In the genomic region with DNA sequence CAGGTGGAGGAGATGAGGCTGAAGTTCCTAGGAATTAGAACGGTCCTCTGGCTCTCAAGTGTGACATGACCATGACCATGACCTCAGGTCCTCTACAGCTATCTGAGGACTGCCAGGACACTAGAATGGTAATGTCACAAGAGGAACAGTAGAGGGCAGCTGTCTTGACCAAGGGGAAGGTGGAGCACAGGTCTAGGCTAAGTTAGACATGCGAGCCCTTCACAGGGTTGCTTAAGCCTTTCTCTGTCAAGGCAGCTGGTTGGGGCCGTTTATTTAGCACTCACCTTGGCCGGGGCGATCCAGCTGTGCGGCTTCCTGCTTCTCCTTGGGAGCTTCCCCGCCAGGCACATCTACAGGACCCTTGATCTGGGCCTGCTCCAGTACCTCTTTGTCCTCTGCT, we compare ENCODE assay signal across 11 mouse cellular contexts. TPM values are rescaled to one million over a fixed set of nuclear protein-coding genes. Genes with fewer than 3 reads are reported as not detected.
DNase-seq lines count a peak whose midpoint lies in the region; ATAC-seq and TF ChIP-seq lines count a peak whose summit lies in the region.
"Had no signal": no experiment of that assay in that cellular context is flagged by ENCODE, and none has a peak within 500 bp of the region (broad histone marks: within the 10 kb centered on the region; RNA-seq: fewer than 3 reads in every experiment).

No protein-coding gene starts in this region.

- H3K27ac ChIP-seq in gastrocnemius, adult 2 months: peak overlapping the region; percentile 21; the same call in 1 of the 2 replicates
- H3K27ac ChIP-seq in neural tube, embryonic 13.5 days (replicated peaks): 0 out of 2 replicates have a peak overlapping the region, but pooled peaks have one; percentile 13
- H3K27ac ChIP-seq in hindbrain, postnatal 0 days: no peak overlapping the region
- H3K27ac ChIP-seq in stomach, postnatal 0 days (replicated peaks): no peak overlapping the region
- H3K27ac ChIP-seq: heart, adult 2 months had no signal

- H3K4me2 ChIP-seq in neural tube, embryonic 13.5 days: no peak overlapping the region
- no peak overlapping the region for H3K4me2 ChIP-seq in hindbrain, postnatal 0 days (ENCODE audit: low read depth, low read length)
- H3K4me2 ChIP-seq in stomach, postnatal 0 days (replicated peaks; ENCODE audit: low read depth): no peak overlapping the region
- H3K4me2 ChIP-seq: embryonic facial prominence, embryonic 13.5 days had no signal

- intact Hi-C loops in gastrocnemius, adult 2 months (cut with DNase I): loop anchor here (1.0 to 5.0 kb wide), 2 partner anchors 152 to 197 kb away; no protein-coding TSS in a partner anchor

- no peak overlapping the region for H3K4me3 ChIP-seq in gastrocnemius, adult 2 months
- no peak overlapping the region for H3K4me3 ChIP-seq in neural tube, embryonic 13.5 days
- H3K4me3 ChIP-seq in hindbrain, postnatal 0 days (ENCODE audit: low read length): no peak overlapping the region
- H3K4me3 ChIP-seq in stomach, postnatal 0 days (ENCODE audit: low read depth, low read length): no peak overlapping the region
- H3K4me3 ChIP-seq: embryonic facial prominence, embryonic 13.5 days; heart, adult 2 months had no signal

- WGBS in neural tube, embryonic 13.5 days: 74% methylated on average over 7 of the region's 7 CpGs
- WGBS in hindbrain, postnatal 0 days: 71% methylated on average over 7 of the region's 7 CpGs
- 67% methylated on average over 7 of the region's 7 CpGs for WGBS in stomach, postnatal 0 days

- H3K36me3 ChIP-seq in neural tube, embryonic 13.5 days: peaks cover 56% of the 10 kb centered on the region
- H3K36me3 ChIP-seq in hindbrain, postnatal 0 days (ENCODE audit: insufficient read depth, low read length): peaks cover 9% of the 10 kb centered on the region
- H3K36me3 ChIP-seq in stomach, postnatal 0 days (ENCODE audit: control insufficient read depth, insufficient read depth, low read length): peaks cover 12% of the 10 kb centered on the region

- peaks cover 15% of the 10 kb centered on the region for H3K4me1 ChIP-seq in neural tube, embryonic 13.5 days (replicated peaks)
- H3K4me1 ChIP-seq in hindbrain, postnatal 0 days (ENCODE audit: insufficient read depth, low read length): no peaks in the 10 kb centered on the region
- H3K4me1 ChIP-seq in stomach, postnatal 0 days (replicated peaks; ENCODE audit: control insufficient read depth, insufficient read depth): no peaks in the 10 kb centered on the region

- no peak for TF ChIP-seq EP300 in stomach, postnatal 0 days (optimal IDR thresholded peaks at IDR 0.05)

- H3K9ac ChIP-seq in neural tube, embryonic 13.5 days: 0 out of 2 replicates have a peak overlapping the region, but pooled peaks have one; percentile 17
- H3K9ac ChIP-seq in hindbrain, postnatal 0 days (replicated peaks; ENCODE audit: low read length): no peak overlapping the region
- no peak overlapping the region for H3K9ac ChIP-seq in stomach, postnatal 0 days (ENCODE audit: low read length)
- H3K9ac ChIP-seq: embryonic facial prominence, embryonic 13.5 days had no signal

- H3K27me3 ChIP-seq in neural tube, embryonic 13.5 days: no peaks in the 10 kb centered on the region
- no peaks in the 10 kb centered on the region for H3K27me3 ChIP-seq in hindbrain, postnatal 0 days (ENCODE audit: insufficient read depth, low read length)
- H3K27me3 ChIP-seq in stomach, postnatal 0 days (ENCODE audit: control insufficient read depth, insufficient read depth, low read length): no peaks in the 10 kb centered on the region
- H3K27me3 ChIP-seq: embryonic facial prominence, embryonic 13.5 days had no signal

- TF ChIP-seq CTCF in gastrocnemius, adult 2 months (IDR thresholded peaks at IDR 0.05): peak; percentile 21; the same call in 1 of the 2 replicates
- peak; percentile 41 for TF ChIP-seq CTCF in hindbrain, postnatal 0 days (IDR thresholded peaks at IDR 0.05; ENCODE audit: low read depth)
- TF ChIP-seq CTCF in stomach, postnatal 0 days (IDR thresholded peaks at IDR 0.05; ENCODE audit: low read depth): peak; percentile 59

- no peaks in the 10 kb centered on the region for H3K9me3 ChIP-seq in neural tube, embryonic 13.5 days
- no peaks in the 10 kb centered on the region for H3K9me3 ChIP-seq in hindbrain, postnatal 0 days (ENCODE audit: low read length)
- H3K9me3 ChIP-seq in stomach, postnatal 0 days (ENCODE audit: control insufficient read depth, low read length): no peaks in the 10 kb centered on the region
- H3K9me3 ChIP-seq: embryonic facial prominence, embryonic 13.5 days had no signal

- ATAC-seq in neural tube, embryonic 13.5 days (ENCODE audit: low read depth): 0 out of 2 replicates have a peak, but pooled peaks have one; percentile 9
- no peak; the same call in 1 of the 2 replicates for ATAC-seq in hindbrain, postnatal 0 days
- 0 out of 2 replicates have a peak, but pooled peaks have one; percentile 2 for ATAC-seq in stomach, postnatal 0 days (ENCODE audit: low FRiP score, low TSS enrichment)

- DNase-seq in gastrocnemius, adult 2 months: no peak
- no peak for DNase-seq in gastrocnemius, adult 18-20 months (ENCODE audit: low spot score)
- no peak for DNase-seq in neural tube, embryonic 10.5 days (ENCODE audit: extremely low spot score, low spot score)
- no peak for DNase-seq in hindbrain, postnatal 0 days (ENCODE audit: low spot score)
- no peak for DNase-seq in stomach, postnatal 0 days (ENCODE audit: low spot score)
- DNase-seq in ovary, postnatal 36 days (ENCODE audit: low spot score): no peak
- no peak for DNase-seq in kidney, adult 9 months
- DNase-seq: right cerebral cortex, adult 18-20 months had no signal

RNA-seq across cellular contexts. Expression of a gene that starts 11.8 kb away (rescaled TPM):
- 10 to 100 TPM; 38.3 to 43.3 TPM for total RNA-seq in gastrocnemius, adult 2 months (2021)
- total RNA-seq in gastrocnemius, adult 18-20 months (2021): 10 to 100 TPM; 45.7 to 48.1 TPM
- 38.0 and 45.6 TPM in 2 replicates for polyA plus RNA-seq in neural tube, embryonic 13.5 days (2015; fragmentation: Nextera tagmentation; extraction: Ambion mirVana)
- 56.1 and 82.6 TPM in 2 replicates for total RNA-seq in hindbrain, postnatal 0 days (2014; rRNA removed)
- polyA plus RNA-seq in hindbrain, postnatal 0 days (2015; fragmentation: Nextera tagmentation; extraction: Ambion mirVana): 62.7 and 70.2 TPM in 2 replicates
- polyA plus RNA-seq in stomach, postnatal 0 days (2015; fragmentation: Nextera tagmentation; extraction: Ambion mirVana): 84.8 and 84.9 TPM in 2 replicates

RNA-seq across cellular contexts. Expression of a gene that starts 12.0 kb away (rescaled TPM):
- total RNA-seq in gastrocnemius, adult 2 months (2021): 1 to 10 TPM; 4.5 to 5.5 TPM
- total RNA-seq in gastrocnemius, adult 18-20 months (2021): 1 to 10 TPM; 4.1 to 4.9 TPM
- 20.6 and 21.7 TPM in 2 replicates for polyA plus RNA-seq in neural tube, embryonic 13.5 days (2015; fragmentation: Nextera tagmentation; extraction: Ambion mirVana)
- total RNA-seq in hindbrain, postnatal 0 days (2014; rRNA removed): 30.6 and 31.6 TPM in 2 replicates
- 13.8 and 14.8 TPM in 2 replicates for polyA plus RNA-seq in hindbrain, postnatal 0 days (2015; fragmentation: Nextera tagmentation; extraction: Ambion mirVana)
- polyA plus RNA-seq in stomach, postnatal 0 days (2015; fragmentation: Nextera tagmentation; extraction: Ambion mirVana): 8.3 and 11.5 TPM in 2 replicates

RNA-seq across cellular contexts. Expression of a gene that starts 23.9 kb away (rescaled TPM):
- 1 to 10 TPM; 5.3 to 9.5 TPM for total RNA-seq in gastrocnemius, adult 2 months (2021)
- total RNA-seq in gastrocnemius, adult 18-20 months (2021): 1 to 10 TPM; 6.0 to 8.4 TPM
- polyA plus RNA-seq in neural tube, embryonic 13.5 days (2015; fragmentation: Nextera tagmentation; extraction: Ambion mirVana): 26.1 and 31.3 TPM in 2 replicates
- total RNA-seq in hindbrain, postnatal 0 days (2014; rRNA removed): 18.5 and 18.7 TPM in 2 replicates
- polyA plus RNA-seq in hindbrain, postnatal 0 days (2015; fragmentation: Nextera tagmentation; extraction: Ambion mirVana): 23.3 and 26.4 TPM in 2 replicates
- polyA plus RNA-seq in stomach, postnatal 0 days (2015; fragmentation: Nextera tagmentation; extraction: Ambion mirVana): 5.8 and 6.3 TPM in 2 replicates

RNA-seq across cellular contexts. Expression of a gene that starts 40.6 kb away (rescaled TPM):
- 10 to 100 TPM; 32.2 to 51.7 TPM for total RNA-seq in gastrocnemius, adult 2 months (2021)
- 10 to 100 TPM; 39.0 to 48.2 TPM for total RNA-seq in gastrocnemius, adult 18-20 months (2021)
- polyA plus RNA-seq in neural tube, embryonic 13.5 days (2015; fragmentation: Nextera tagmentation; extraction: Ambion mirVana): 103 and 108 TPM in 2 replicates
- total RNA-seq in hindbrain, postnatal 0 days (2014; rRNA removed): 167 and 178 TPM in 2 replicates
- polyA plus RNA-seq in hindbrain, postnatal 0 days (2015; fragmentation: Nextera tagmentation; extraction: Ambion mirVana): 95.9 and 101 TPM in 2 replicates
- polyA plus RNA-seq in stomach, postnatal 0 days (2015; fragmentation: Nextera tagmentation; extraction: Ambion mirVana): 40.5 and 42.3 TPM in 2 replicates

Comparison
In these comparisons a context has a peak if more than half of its experiments do, and no peak if none do; other contexts are left out.
1. H3K27ac ChIP-seq: peak in gastrocnemius, adult 2 months (single experiment) and neural tube, embryonic 13.5 days (single experiment); none in hindbrain, postnatal 0 days (single experiment) and stomach, postnatal 0 days (single experiment).
2. Peak in every context shown above with its lines, with median percentiles within 50 percentile points of each other: CTCF ChIP-seq.